In the genomic region with DNA sequence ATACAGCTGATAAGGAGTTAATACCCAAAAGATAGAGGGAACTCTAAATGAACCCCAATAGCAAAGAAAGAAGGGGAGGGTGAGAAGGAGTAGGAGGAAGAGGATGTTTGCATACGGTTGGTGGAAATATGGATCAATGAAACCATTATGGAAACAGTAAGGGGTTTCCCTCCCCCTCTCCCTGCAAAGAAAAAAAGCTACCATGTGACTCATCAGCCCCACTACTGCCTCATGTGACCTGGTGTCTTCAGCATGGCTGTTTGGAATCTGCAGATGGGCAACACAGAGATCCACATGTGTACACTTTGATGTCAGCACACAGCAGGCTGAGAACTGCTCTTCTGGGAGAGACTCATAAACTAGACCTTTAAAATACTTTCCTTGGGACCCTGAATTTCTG, we compare ENCODE assay signal across 16 mouse cellular contexts.
"Had no signal": no experiment of that assay in that cellular context is flagged by ENCODE, and none has a peak within 500 bp of the region (broad histone marks: within the 10 kb centered on the region; RNA-seq: fewer than 3 reads in every experiment).

No protein-coding gene starts in this region.

- DNase-seq: retina, postnatal 1 day; right cerebral cortex, adult 18-20 months; right cerebral cortex, postnatal 14 days; right cerebral cortex, postnatal 25 days; right cerebral cortex, postnatal 4 days; spleen, adult 18-20 months; thymus, adult 18-20 months; thymus, adult 2 months; thymus, postnatal 14 days; thymus, postnatal 25 days; thymus, postnatal 36 days; thymus, postnatal 4 days had no signal

- H3K4me2 ChIP-seq: neural tube, embryonic 13.5 days; neural tube, embryonic 15.5 days; stomach, embryonic 15.5 days had no signal

- H3K27me3 ChIP-seq: neural tube, embryonic 13.5 days; neural tube, embryonic 15.5 days; stomach, embryonic 15.5 days had no signal

- H3K27ac ChIP-seq: neural tube, embryonic 13.5 days; neural tube, embryonic 15.5 days; stomach, embryonic 15.5 days; stomach, postnatal 0 days had no signal

- H3K36me3 ChIP-seq: neural tube, embryonic 13.5 days; neural tube, embryonic 15.5 days; stomach, embryonic 15.5 days had no signal

- H3K9me3 ChIP-seq: neural tube, embryonic 13.5 days; neural tube, embryonic 15.5 days; stomach, embryonic 15.5 days had no signal

- H3K4me3 ChIP-seq: neural tube, embryonic 13.5 days; neural tube, embryonic 15.5 days; stomach, embryonic 15.5 days had no signal

- H3K9ac ChIP-seq: neural tube, embryonic 13.5 days; neural tube, embryonic 15.5 days; stomach, embryonic 15.5 days had no signal

- H3K4me1 ChIP-seq: neural tube, embryonic 13.5 days; neural tube, embryonic 15.5 days; stomach, embryonic 15.5 days had no signal
